In the genomic region with DNA sequence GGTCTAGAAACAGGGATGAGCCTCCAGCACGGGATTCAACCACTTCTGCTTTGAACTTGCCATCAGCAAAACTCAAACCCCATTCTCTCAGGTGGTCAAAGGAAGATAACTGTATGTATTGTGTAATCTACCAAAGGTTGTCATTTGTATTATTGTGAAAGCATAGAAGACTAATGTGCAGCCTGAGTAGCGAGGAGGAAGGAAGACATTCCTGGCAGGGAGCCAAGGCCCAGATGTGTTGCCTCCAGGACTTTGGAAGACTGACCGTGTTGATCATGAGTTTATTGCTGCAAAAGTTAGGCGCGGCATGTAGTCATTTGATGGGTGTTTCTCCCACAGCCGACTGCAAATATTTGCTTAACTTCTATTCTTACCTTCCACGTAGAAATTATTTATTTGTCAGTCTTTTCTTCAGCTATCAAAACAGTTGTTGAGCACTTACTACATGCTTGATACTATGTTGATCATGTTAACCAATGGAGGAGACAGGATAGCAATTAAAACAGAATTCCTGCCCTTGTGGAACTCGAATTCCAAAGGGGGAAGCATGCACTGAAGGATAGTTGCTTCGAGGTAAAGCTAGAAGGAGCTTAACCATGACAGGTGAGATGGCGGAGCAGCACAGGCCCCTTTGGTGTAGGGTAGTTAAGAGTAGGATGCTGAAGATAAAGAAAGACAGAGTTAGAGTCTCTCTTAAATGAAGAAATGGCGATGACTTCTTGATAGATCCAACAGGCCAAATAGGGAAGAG, we compare ENCODE assay signal across 8 mouse cellular contexts. TPM values are rescaled to one million over a fixed set of nuclear protein-coding genes. Genes with fewer than 3 reads are reported as not detected.
DNase-seq lines count a peak whose midpoint lies in the region; ATAC-seq and TF ChIP-seq lines count a peak whose summit lies in the region.

No protein-coding gene starts in this region.

- ATAC-seq in liver, embryonic 12.5 days, result no peak
- ATAC-seq in kidney, postnatal 0 days (replicated peaks; ENCODE audit: low FRiP score, low read depth), result no peak
- ATAC-seq in megakaryocyte, adult 5-6 weeks (ENCODE audit: poor library complexity, severe bottlenecking), result peak; percentile 64
- ATAC-seq in hindbrain, embryonic 11.5 days (ENCODE audit: low FRiP score), result no peak

- no peak overlapping the region for H3K27ac ChIP-seq in liver, adult 2 months (replicated peaks; ENCODE audit: insufficient read depth, low read depth, low read length)
- no peak overlapping the region for H3K27ac ChIP-seq in liver, embryonic 12.5 days
- H3K27ac ChIP-seq in kidney, postnatal 0 days, result no peak overlapping the region
- H3K27ac ChIP-seq in hindbrain, embryonic 11.5 days (ENCODE audit: low read depth, low read length), result no peak overlapping the region

- H3K4me3 ChIP-seq in liver, adult 2 months (ENCODE audit: insufficient read depth, low read depth, low read length), result no peak overlapping the region
- no peak overlapping the region for H3K4me3 ChIP-seq in liver, embryonic 12.5 days
- H3K4me3 ChIP-seq in kidney, postnatal 0 days (replicated peaks; ENCODE audit: low read depth, low read length), result no peak overlapping the region
- H3K4me3 ChIP-seq in hindbrain, embryonic 11.5 days (ENCODE audit: low read depth, low read length), result no peak overlapping the region

- H3K9me3 ChIP-seq in liver, embryonic 12.5 days (replicated peaks), result peaks cover 3% of the 10 kb centered on the region; the same call in 1 of the 2 replicates
- H3K9me3 ChIP-seq in kidney, postnatal 0 days (replicated peaks; ENCODE audit: low read length), result 0 out of 2 replicates have a peak, but pooled peaks cover 10% of the 10 kb centered on the region
- H3K9me3 ChIP-seq in hindbrain, embryonic 11.5 days (ENCODE audit: control insufficient read depth, low read length), result no peaks in the 10 kb centered on the region; the same call in 1 of the 2 replicates

- H3K36me3 ChIP-seq in liver, adult 2 months (ENCODE audit: control insufficient read depth, insufficient read depth, low read length), result no peaks in the 10 kb centered on the region
- H3K36me3 ChIP-seq in liver, embryonic 12.5 days, result no peaks in the 10 kb centered on the region
- no peaks in the 10 kb centered on the region for H3K36me3 ChIP-seq in kidney, postnatal 0 days (ENCODE audit: insufficient read depth, low read length)
- no peaks in the 10 kb centered on the region for H3K36me3 ChIP-seq in hindbrain, embryonic 11.5 days (ENCODE audit: control insufficient read depth, insufficient read depth, low read length)

- H3K27me3 ChIP-seq in liver, adult 2 months (ENCODE audit: control insufficient read depth, insufficient read depth, low read length), result no peaks in the 10 kb centered on the region
- no peaks in the 10 kb centered on the region for H3K27me3 ChIP-seq in liver, embryonic 12.5 days (replicated peaks)
- H3K27me3 ChIP-seq in kidney, postnatal 0 days (ENCODE audit: insufficient read depth, low read length), result no peaks in the 10 kb centered on the region
- no peaks in the 10 kb centered on the region for H3K27me3 ChIP-seq in hindbrain, embryonic 11.5 days (ENCODE audit: control insufficient read depth, insufficient read depth, low read length)

- no peak overlapping the region for H3K4me2 ChIP-seq in liver, embryonic 12.5 days
- no peak overlapping the region for H3K4me2 ChIP-seq in kidney, postnatal 0 days (ENCODE audit: low read length)
- H3K4me2 ChIP-seq in hindbrain, embryonic 11.5 days (replicated peaks; ENCODE audit: low read depth, low read length), result no peak overlapping the region

- no peak overlapping the region for H3K9ac ChIP-seq in liver, adult 2 months (ENCODE audit: low read depth, low read length)
- H3K9ac ChIP-seq in liver, embryonic 12.5 days, result no peak overlapping the region
- H3K9ac ChIP-seq in kidney, postnatal 0 days (ENCODE audit: low read depth, low read length), result no peak overlapping the region
- H3K9ac ChIP-seq in hindbrain, embryonic 11.5 days (ENCODE audit: low read depth, low read length), result no peak overlapping the region

- DNase-seq in adrenal gland, postnatal 36 days, result peak; percentile 12 to 18
- DNase-seq in adrenal gland, postnatal 25 days, result no peak
- DNase-seq in liver, adult 2 months (ENCODE audit: extremely low read depth, low read depth, low spot score), result peak; percentile 64
- peak; percentile 51 for DNase-seq in kidney, postnatal 0 days (ENCODE audit: low spot score)
- no peak for DNase-seq in hindbrain, embryonic 11.5 days (ENCODE audit: low spot score)
- DNase-seq in cerebellum, postnatal 36 days, result no peak

- TF ChIP-seq CTCF in liver, adult 2 months (IDR thresholded peaks at IDR 0.05; ENCODE audit: low read depth, low read length), result no peak
- TF ChIP-seq CTCF in kidney, postnatal 0 days (IDR thresholded peaks at IDR 0.05; ENCODE audit: low read depth), result no peak

- no peak for TF ChIP-seq POLR2A in liver, adult 2 months (IDR thresholded peaks at IDR 0.05; ENCODE audit: extremely low read depth, insufficient read depth, low read length)

- peaks cover 2% of the 10 kb centered on the region; the same call in 1 of the 2 replicates for H3K4me1 ChIP-seq in liver, adult 2 months (ENCODE audit: control insufficient read depth, insufficient read depth, low read length)
- no peaks in the 10 kb centered on the region for H3K4me1 ChIP-seq in liver, embryonic 12.5 days
- H3K4me1 ChIP-seq in kidney, postnatal 0 days (replicated peaks; ENCODE audit: insufficient read depth, low read length), result no peaks in the 10 kb centered on the region
- no peaks in the 10 kb centered on the region for H3K4me1 ChIP-seq in hindbrain, embryonic 11.5 days (replicated peaks; ENCODE audit: control insufficient read depth, insufficient read depth, low read length)

- H3K79me2 ChIP-seq in liver, adult 2 months (ENCODE audit: control insufficient read depth, insufficient read depth, low read length), result no peaks in the 10 kb centered on the region

- WGBS in liver, adult 2 months, result 47% methylated on average over 11 of the region's 11 CpGs
- WGBS in liver, embryonic 12.5 days (ENCODE audit: insufficient replicate concordance), result 69% methylated on average over 11 of the region's 11 CpGs
- WGBS in kidney, postnatal 0 days, result 63% methylated on average over 11 of the region's 11 CpGs
- WGBS in hindbrain, embryonic 11.5 days, result 89% methylated on average over 11 of the region's 11 CpGs

RNA-seq across cellular contexts. Expression of a gene that starts 40.1 kb away (rescaled TPM):
- 100 to 1,000 TPM; 132 to 151 TPM for total RNA-seq in adrenal gland, postnatal 36 days (2021)
- 156 and 163 TPM in 2 replicates for total RNA-seq in adrenal gland, postnatal 25 days (2021)
- 71.2 and 80.9 TPM in 2 replicates for total RNA-seq in liver, adult 2 months (2014; rRNA removed)
- polyA plus RNA-seq in liver, adult 2 months (2012; rRNA removed), result 7.7 and 9.4 TPM in 2 replicates
- polyA plus RNA-seq in liver, embryonic 12.5 days (2016; fragmentation: Nextera tagmentation; extraction: Ambion mirVana), result 103 TPM in 2 replicates
- 218 and 225 TPM in 2 replicates for polyA plus RNA-seq in kidney, postnatal 0 days (2015; fragmentation: Nextera tagmentation; extraction: Ambion mirVana)
- 490 and 593 TPM in 2 replicates for total RNA-seq in megakaryocyte, adult 5-6 weeks (2015)
- 665 and 673 TPM in 2 replicates for total RNA-seq in megakaryocyte, adult 5-6 weeks (2017)
- 268 and 275 TPM in 2 replicates for polyA plus RNA-seq in hindbrain, embryonic 11.5 days (2014; fragmentation: Nextera tagmentation; extraction: Ambion mirVana)

Comparison
In these comparisons a context has a peak if more than half of its experiments do, and no peak if none do; other contexts are left out.
1. DNase-seq: peak in adrenal gland, postnatal 36 days (2 of 2), liver, adult 2 months (single experiment) and kidney, postnatal 0 days (single experiment); none in adrenal gland, postnatal 25 days (single experiment), hindbrain, embryonic 11.5 days (single experiment) and cerebellum, postnatal 36 days (0 of 2).